In genomic region chr1:119476905-119477353, GRCm38 (mm10) we compare ENCODE assay signal across 24 mouse cellular contexts. TPM values are rescaled to one million over a fixed set of nuclear protein-coding genes. Genes with fewer than 3 reads are reported as not detected.
DNase-seq lines count a peak whose midpoint lies in the region; ATAC-seq and TF ChIP-seq lines count a peak whose summit lies in the region.
"Had no signal": no experiment of that assay in that cellular context is flagged by ENCODE, and none has a peak within 500 bp of the region (broad histone marks: within the 10 kb centered on the region; RNA-seq: fewer than 3 reads in every experiment).

No protein-coding gene starts in this region.

- TF ChIP-seq CTCF in forebrain, postnatal 0 days (IDR thresholded peaks at IDR 0.05; ENCODE audit: low read depth): no peak

- no peak for DNase-seq in embryonic facial prominence, embryonic 14.5 days (ENCODE audit: low spot score)
- DNase-seq in embryonic facial prominence, embryonic 10.5 days (ENCODE audit: low spot score): no peak
- peak; percentile 37 to 48 for DNase-seq in thymus, postnatal 36 days
- no peak for DNase-seq in layer of hippocampus, postnatal 10 days (ENCODE audit: low spot score in 2 of 2)
- no peak for DNase-seq in forebrain, postnatal 0 days
- no peak for DNase-seq in cerebellum, postnatal 36 days
- DNase-seq: adrenal gland, adult 8-10 months; cerebellum, adult 9-10 months; embryo, embryonic 11 days; gastrocnemius, postnatal 25 days; kidney, adult 8-10 months; kidney, postnatal 36 days; layer of hippocampus, adult 9-11 months; lung, adult 2 months; lung, postnatal 36 days; midbrain, embryonic 14.5 days; right cerebral cortex, postnatal 14 days had no signal

- 0 out of 2 replicates have a peak, but pooled peaks cover 4% of the 10 kb centered on the region for H3K9me3 ChIP-seq in embryonic facial prominence, embryonic 14.5 days (ENCODE audit: control insufficient read depth, low read length)
- H3K9me3 ChIP-seq in embryonic facial prominence, embryonic 10.5 days: no peaks in the 10 kb centered on the region
- no peaks in the 10 kb centered on the region for H3K9me3 ChIP-seq in forebrain, postnatal 0 days (ENCODE audit: low read length)
- H3K9me3 ChIP-seq: forebrain, embryonic 12.5 days; heart, embryonic 10.5 days; limb, embryonic 12.5 days; liver, embryonic 12.5 days; stomach, embryonic 15.5 days had no signal

- no peak overlapping the region for H3K4me3 ChIP-seq in embryonic facial prominence, embryonic 14.5 days (ENCODE audit: low read depth, low read length)
- H3K4me3 ChIP-seq in embryonic facial prominence, embryonic 10.5 days: no peak overlapping the region
- no peak overlapping the region for H3K4me3 ChIP-seq in forebrain, postnatal 0 days (ENCODE audit: low read depth, low read length)
- H3K4me3 ChIP-seq: forebrain, embryonic 12.5 days; heart, embryonic 10.5 days; limb, embryonic 12.5 days; liver, embryonic 12.5 days; stomach, embryonic 15.5 days had no signal

- no peaks in the 10 kb centered on the region for H3K27me3 ChIP-seq in embryonic facial prominence, embryonic 14.5 days (replicated peaks; ENCODE audit: control insufficient read depth, insufficient read depth, low read length)
- no peaks in the 10 kb centered on the region for H3K27me3 ChIP-seq in embryonic facial prominence, embryonic 10.5 days (replicated peaks; ENCODE audit: low read depth, poor library complexity, severe bottlenecking)
- H3K27me3 ChIP-seq in forebrain, postnatal 0 days (ENCODE audit: insufficient read depth, low read length): no peaks in the 10 kb centered on the region
- H3K27me3 ChIP-seq: forebrain, embryonic 12.5 days; limb, embryonic 12.5 days; stomach, embryonic 15.5 days had no signal

- H3K9ac ChIP-seq in embryonic facial prominence, embryonic 14.5 days (ENCODE audit: low read depth, low read length): no peak overlapping the region
- H3K9ac ChIP-seq in forebrain, postnatal 0 days: no peak overlapping the region
- H3K9ac ChIP-seq: forebrain, embryonic 12.5 days; limb, embryonic 12.5 days; liver, embryonic 12.5 days; stomach, embryonic 15.5 days had no signal

- ATAC-seq in embryonic facial prominence, embryonic 14.5 days (ENCODE audit: low read depth): peak; percentile 34; the same call in 1 of the 2 replicates
- peak; percentile 55 to 73 for ATAC-seq in hematopoietic stem cell, adult 5-6 weeks (replicated peaks in 1 of 2; ENCODE audit: insufficient read depth in 1 of 2, low FRiP score in 2 of 2, low TSS enrichment in 1 of 2, low read depth in 1 of 2, poor library complexity in 2 of 2, severe bottlenecking in 2 of 2)
- ATAC-seq in megakaryocyte-erythroid progenitor cell, adult 5-6 weeks (replicated peaks; ENCODE audit: low FRiP score, low TSS enrichment, poor library complexity, severe bottlenecking): peak; percentile 53
- no peak for ATAC-seq in forebrain, postnatal 0 days
- ATAC-seq: liver, embryonic 12.5 days had no signal

- H3K4me2 ChIP-seq in embryonic facial prominence, embryonic 14.5 days (ENCODE audit: low read depth, low read length): no peak overlapping the region
- H3K4me2 ChIP-seq in forebrain, postnatal 0 days (ENCODE audit: low read depth): no peak overlapping the region
- H3K4me2 ChIP-seq: forebrain, embryonic 12.5 days; limb, embryonic 12.5 days; liver, embryonic 12.5 days; stomach, embryonic 15.5 days had no signal

- H3K4me1 ChIP-seq in embryonic facial prominence, embryonic 14.5 days (ENCODE audit: control insufficient read depth, insufficient read depth, low read length): no peaks in the 10 kb centered on the region
- H3K4me1 ChIP-seq in embryonic facial prominence, embryonic 10.5 days: peaks cover 10% of the 10 kb centered on the region
- H3K4me1 ChIP-seq in forebrain, postnatal 0 days (ENCODE audit: insufficient read depth): 0 out of 2 replicates have a peak, but pooled peaks cover under 1% of the 10 kb centered on the region
- H3K4me1 ChIP-seq: limb, embryonic 12.5 days; stomach, embryonic 15.5 days had no signal

- H3K36me3 ChIP-seq in embryonic facial prominence, embryonic 14.5 days (ENCODE audit: control insufficient read depth, insufficient read depth, low read length): peaks cover 45% of the 10 kb centered on the region
- H3K36me3 ChIP-seq in embryonic facial prominence, embryonic 10.5 days (replicated peaks): peaks cover 47% of the 10 kb centered on the region
- H3K36me3 ChIP-seq in forebrain, postnatal 0 days (ENCODE audit: insufficient read depth): peaks cover 25% of the 10 kb centered on the region

- no peak overlapping the region for H3K27ac ChIP-seq in embryonic facial prominence, embryonic 14.5 days (replicated peaks; ENCODE audit: low read depth, low read length)
- no peak overlapping the region for H3K27ac ChIP-seq in embryonic facial prominence, embryonic 10.5 days (replicated peaks)
- no peak overlapping the region for H3K27ac ChIP-seq in forebrain, postnatal 0 days (ENCODE audit: low read depth, low read length)
- H3K27ac ChIP-seq: forebrain, embryonic 12.5 days; heart, embryonic 10.5 days; limb, embryonic 12.5 days; liver, embryonic 12.5 days; stomach, embryonic 15.5 days had no signal

- 73% methylated on average over 7 of the region's 7 CpGs for WGBS in embryonic facial prominence, embryonic 14.5 days
- 86% methylated on average over 7 of the region's 7 CpGs for WGBS in embryonic facial prominence, embryonic 10.5 days
- WGBS in forebrain, postnatal 0 days: 82% methylated on average over 7 of the region's 7 CpGs

RNA-seq across cellular contexts. Expression of gene Ralb, which starts 27.7 kb away (rescaled TPM):
- 96.8 and 114 TPM in 2 replicates for polyA plus RNA-seq in embryonic facial prominence, embryonic 14.5 days (2014; fragmentation: Nextera tagmentation; extraction: Ambion mirVana)
- 103 and 113 TPM in 2 replicates for polyA plus RNA-seq in embryonic facial prominence, embryonic 10.5 days (2016; fragmentation: Nextera tagmentation; extraction: Ambion mirVana)
- 10.6 and 16.5 TPM in 2 replicates for total RNA-seq in hematopoietic stem cell, adult 5-6 weeks (2017)
- 2.3 and 4.6 TPM in 2 replicates for total RNA-seq in megakaryocyte-erythroid progenitor cell, adult 5-6 weeks (2014; fragmentation: Nextera tagmentation)
- 3.9 and 5.2 TPM in 2 replicates for total RNA-seq in megakaryocyte-erythroid progenitor cell, adult 5-6 weeks (2017)
- 10 to 100 TPM; 33.9 to 40.3 TPM for total RNA-seq in layer of hippocampus, postnatal 10 days (2021)
- total RNA-seq in forebrain, postnatal 0 days (2014; rRNA removed): 40.6 and 41.4 TPM in 2 replicates
- polyA plus RNA-seq in forebrain, postnatal 0 days (2015; fragmentation: Nextera tagmentation; extraction: Ambion mirVana): 55.1 and 57.3 TPM in 2 replicates

RNA-seq across cellular contexts. Expression of gene Tmem185b, which starts 49.0 kb away (rescaled TPM):
- 25.3 and 25.8 TPM in 2 replicates for polyA plus RNA-seq in embryonic facial prominence, embryonic 14.5 days (2014; fragmentation: Nextera tagmentation; extraction: Ambion mirVana)
- 20.7 and 21.0 TPM in 2 replicates for polyA plus RNA-seq in embryonic facial prominence, embryonic 10.5 days (2016; fragmentation: Nextera tagmentation; extraction: Ambion mirVana)
- total RNA-seq in hematopoietic stem cell, adult 5-6 weeks (2017): 8.5 and 12.2 TPM in 2 replicates
- total RNA-seq in megakaryocyte-erythroid progenitor cell, adult 5-6 weeks (2014; fragmentation: Nextera tagmentation): 5.7 and 7.7 TPM in 2 replicates
- 4.8 and 5.4 TPM in 2 replicates for total RNA-seq in megakaryocyte-erythroid progenitor cell, adult 5-6 weeks (2017)
- 10 to 100 TPM; 10.3 to 11.9 TPM for total RNA-seq in layer of hippocampus, postnatal 10 days (2021)
- 13.7 and 14.6 TPM in 2 replicates for total RNA-seq in forebrain, postnatal 0 days (2014; rRNA removed)
- polyA plus RNA-seq in forebrain, postnatal 0 days (2015; fragmentation: Nextera tagmentation; extraction: Ambion mirVana): 9.0 and 12.3 TPM in 2 replicates

RNA-seq across cellular contexts. Expression of gene Inhbb, which starts 54.9 kb away (rescaled TPM):
- polyA plus RNA-seq in embryonic facial prominence, embryonic 14.5 days (2014; fragmentation: Nextera tagmentation; extraction: Ambion mirVana): 1.3 TPM in 2 replicates
- 0.10 and 0.24 TPM in 2 replicates for polyA plus RNA-seq in embryonic facial prominence, embryonic 10.5 days (2016; fragmentation: Nextera tagmentation; extraction: Ambion mirVana)
- not detected in 2 replicates for total RNA-seq in hematopoietic stem cell, adult 5-6 weeks (2017)
- total RNA-seq in megakaryocyte-erythroid progenitor cell, adult 5-6 weeks (2014; fragmentation: Nextera tagmentation): not detected in 2 replicates
- total RNA-seq in megakaryocyte-erythroid progenitor cell, adult 5-6 weeks (2017): not detected in 2 replicates
- total RNA-seq in layer of hippocampus, postnatal 10 days (2021): 10 to 100 TPM; 17.2 to 17.3 TPM
- total RNA-seq in forebrain, postnatal 0 days (2014; rRNA removed): 5.8 and 6.0 TPM in 2 replicates
- polyA plus RNA-seq in forebrain, postnatal 0 days (2015; fragmentation: Nextera tagmentation; extraction: Ambion mirVana): 4.1 and 4.2 TPM in 2 replicates

Comparison
In these comparisons a context has a peak if more than half of its experiments do, and no peak if none do; other contexts are left out.
1. DNase-seq: peak in thymus, postnatal 36 days (2 of 2); none in embryonic facial prominence, embryonic 14.5 days (single experiment), embryonic facial prominence, embryonic 10.5 days (single experiment), layer of hippocampus, postnatal 10 days (0 of 2), forebrain, postnatal 0 days (single experiment) and cerebellum, postnatal 36 days (0 of 2).